Mouse (Mus musculus): ENCODE measurements around the gene Lama5. TPM values are rescaled to one million over a fixed set of nuclear protein-coding genes. Genes with fewer than 3 reads are reported as not detected.
A peak's percentile ranks its signal among the peaks of the same experiment; 100 is the strongest.

Lama5 gene
- total and polyA plus RNA-seq, 2 experiments from 2014 or later, result 3.5 to 16.5 TPM

GRCm38 (mm10) chr2:180205956-180206280, 19.7 kb downstream of the Lama5 start:
- peak; percentile 40 for DNase-seq (ENCODE audit: low spot score)

DNA sequence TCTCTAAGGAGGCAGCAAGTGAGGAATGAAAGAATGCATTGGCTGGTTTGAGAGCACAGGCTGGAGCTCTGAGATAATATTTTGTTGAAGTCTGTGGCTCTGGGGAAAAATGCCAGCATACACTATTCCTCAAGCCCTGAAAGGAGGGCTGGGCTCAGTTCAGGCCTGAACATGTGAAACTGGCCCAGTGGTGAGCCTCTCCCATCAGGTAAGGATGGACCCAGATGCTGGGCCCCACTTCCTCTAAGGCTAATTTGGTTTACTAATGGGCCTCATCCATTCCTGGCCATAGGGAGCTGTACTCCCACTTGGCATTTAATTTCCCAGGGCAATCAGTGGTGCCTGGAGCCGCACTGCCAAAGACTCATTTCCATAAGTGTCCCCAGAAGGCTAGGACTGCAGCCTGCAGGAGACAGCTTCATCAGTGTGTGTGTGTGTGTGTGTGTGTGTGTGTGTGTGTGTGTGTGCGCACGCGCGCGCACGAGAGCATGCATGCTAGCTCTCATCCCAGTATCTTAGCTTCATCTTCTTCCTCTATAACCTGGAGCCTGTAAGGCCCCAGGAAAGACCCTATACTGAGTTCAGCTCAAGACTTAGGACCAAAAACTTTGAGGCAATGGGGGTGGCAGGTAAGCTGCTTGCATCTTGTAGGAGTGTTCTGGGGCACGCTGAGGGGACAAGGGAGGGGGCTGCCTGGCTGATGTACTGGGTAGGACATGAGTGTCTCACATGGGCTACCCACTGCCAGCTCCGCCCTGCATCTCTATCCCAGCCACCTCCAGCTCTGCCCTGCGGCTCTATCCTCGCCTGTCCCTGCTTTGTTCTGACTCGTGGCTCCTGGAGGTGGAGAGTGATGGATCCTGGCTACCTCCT, 20.3 kb downstream of the Lama5 start:
- Histone ChIP-seq H3K36me3 (ENCODE audit: insufficient read depth, low read length) (no peaks in the 10 kb centered on the region), H3K4me3 (ENCODE audit: low read length) (no peak overlapping the region), H3K27ac (peak overlapping the region; percentile 41; the same call in 1 of the 2 replicates), H3K27me3 (ENCODE audit: insufficient read depth, low read length) (no peaks in the 10 kb centered on the region), H3K9ac (replicated peaks; ENCODE audit: low read length) (no peak overlapping the region), H3K4me1 (ENCODE audit: insufficient read depth, low read length) (peaks cover 8% of the 10 kb centered on the region; the same call in 1 of the 2 replicates), H3K4me2 (ENCODE audit: low read depth, low read length) (no peak overlapping the region), H3K9me3 (ENCODE audit: low read length) (no peaks in the 10 kb centered on the region)
- ATAC-seq (peak; percentile 52), DNase-seq (ENCODE audit: low spot score) (peak; percentile 58)
- 59% methylated on average over 12 of the region's 12 CpGs for WGBS
- no peak for TF ChIP-seq CTCF (IDR thresholded peaks at IDR 0.05; ENCODE audit: low read depth)

More at GRCm38 (mm10) chr2:180205956-180206280, 19.7 kb downstream of the Lama5 start:
- H3K36me3 ChIP-seq (ENCODE audit: insufficient read depth, low read length), result no peaks in the 10 kb centered on the region
- WGBS, result 58% methylated on average over 2 of the region's 2 CpGs
- H3K9ac ChIP-seq (replicated peaks; ENCODE audit: low read length), result no peak overlapping the region
- H3K27me3 ChIP-seq (ENCODE audit: insufficient read depth, low read length), result no peaks in the 10 kb centered on the region
- H3K4me2 ChIP-seq (ENCODE audit: low read depth, low read length), result no peak overlapping the region
- no peak for TF ChIP-seq CTCF (IDR thresholded peaks at IDR 0.05; ENCODE audit: low read depth)
- H3K9me3 ChIP-seq (ENCODE audit: low read length), result no peaks in the 10 kb centered on the region
- ATAC-seq, result no peak
- H3K4me1 ChIP-seq (ENCODE audit: insufficient read depth, low read length), result peaks cover 8% of the 10 kb centered on the region; the same call in 1 of the 2 replicates
- no peak overlapping the region for H3K4me3 ChIP-seq (ENCODE audit: low read length)
- peak overlapping the region; percentile 41; the same call in 1 of the 2 replicates for H3K27ac ChIP-seq

DNA sequence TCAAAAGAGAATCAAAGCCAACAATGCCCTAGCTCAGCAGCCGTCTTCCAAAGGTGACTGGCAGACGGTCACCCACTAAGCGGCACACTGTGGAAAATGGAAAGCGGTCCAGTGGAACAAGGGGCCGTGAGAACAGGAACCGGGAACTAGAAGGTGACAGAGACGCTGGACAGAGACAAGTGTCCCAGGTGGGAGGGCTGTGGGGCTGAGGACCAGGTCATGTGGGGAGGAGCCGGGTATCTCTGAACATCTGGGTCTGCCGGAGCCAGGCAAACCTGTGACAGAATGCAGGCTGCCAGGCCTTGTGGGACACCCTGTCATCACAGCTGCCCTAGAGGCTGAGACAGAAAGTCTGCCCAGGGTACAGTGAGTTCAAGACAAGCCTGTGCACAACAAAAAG, 21.2 kb downstream of the Lama5 start:
- H3K4me2 ChIP-seq (ENCODE audit: low read depth, low read length), result no peak overlapping the region
- ATAC-seq (no peak), DNase-seq (ENCODE audit: low spot score) (no peak)
- no peaks in the 10 kb centered on the region for H3K36me3 ChIP-seq (ENCODE audit: insufficient read depth, low read length)
- peaks cover 8% of the 10 kb centered on the region; the same call in 1 of the 2 replicates for H3K4me1 ChIP-seq (ENCODE audit: insufficient read depth, low read length)
- no peak for TF ChIP-seq CTCF (IDR thresholded peaks at IDR 0.05; ENCODE audit: low read depth)
- H3K9me3 ChIP-seq (ENCODE audit: low read length), result no peaks in the 10 kb centered on the region
- no peak overlapping the region for H3K9ac ChIP-seq (replicated peaks; ENCODE audit: low read length)
- H3K4me3 ChIP-seq (ENCODE audit: low read length), result no peak overlapping the region
- H3K27me3 ChIP-seq (ENCODE audit: insufficient read depth, low read length), result no peaks in the 10 kb centered on the region
- 83% methylated on average over 9 of the region's 9 CpGs for WGBS
- H3K27ac ChIP-seq, result no peak overlapping the region

DNA sequence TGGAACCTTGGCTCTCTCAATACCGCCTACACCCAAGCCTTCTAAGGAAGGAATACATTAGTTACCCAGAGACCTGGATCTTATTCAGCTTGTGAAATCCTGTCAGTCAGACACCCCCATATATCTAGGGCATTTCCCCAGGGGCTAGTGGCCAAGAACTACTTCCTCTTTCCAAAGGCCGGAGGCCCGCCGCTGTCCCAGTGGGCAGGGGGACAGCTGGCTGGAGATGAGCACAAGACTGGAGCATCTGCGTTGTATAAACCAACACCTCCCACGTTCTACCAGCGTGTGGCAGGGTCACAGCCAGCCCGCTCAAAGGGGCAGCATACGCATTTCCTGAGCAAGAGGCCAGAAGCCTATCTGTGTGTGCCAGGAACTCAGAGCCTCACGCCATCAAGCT, 22.9 kb downstream of the Lama5 start:
- 44% methylated on average over 10 of the region's 10 CpGs for WGBS
- DNase-seq (ENCODE audit: low spot score), result peak; percentile 59
- 0 out of 2 replicates have a peak, but pooled peaks have one; percentile 9 for TF ChIP-seq CTCF (IDR thresholded peaks at IDR 0.05; ENCODE audit: low read depth)

GRCm38 (mm10) chr2:180202263-180202662, 23.4 kb downstream of the Lama5 start:
- TF ChIP-seq CTCF (IDR thresholded peaks at IDR 0.05; ENCODE audit: low read depth), result no peak
- ATAC-seq, result no peak
- Histone ChIP-seq H3K36me3 (ENCODE audit: insufficient read depth, low read length) (no peaks in the 10 kb centered on the region), H3K27ac (no peak overlapping the region), H3K9me3 (ENCODE audit: low read length) (no peaks in the 10 kb centered on the region), H3K4me3 (ENCODE audit: low read length) (no peak overlapping the region), H3K4me1 (ENCODE audit: insufficient read depth, low read length) (peaks cover 8% of the 10 kb centered on the region; the same call in 1 of the 2 replicates), H3K4me2 (ENCODE audit: low read depth, low read length) (no peak overlapping the region), H3K27me3 (ENCODE audit: insufficient read depth, low read length) (no peaks in the 10 kb centered on the region; the same call in 1 of the 2 replicates), H3K9ac (replicated peaks; ENCODE audit: low read length) (no peak overlapping the region)
- 75% methylated on average over 14 of the region's 14 CpGs for WGBS
- peak; percentile 40 for DNase-seq (ENCODE audit: low spot score)

More for the DNA sequence above, 22.9 kb downstream of the Lama5 start:
- Histone ChIP-seq H3K27me3 (ENCODE audit: insufficient read depth, low read length) (no peaks in the 10 kb centered on the region; the same call in 1 of the 2 replicates), H3K27ac (no peak overlapping the region), H3K4me3 (ENCODE audit: low read length) (no peak overlapping the region), H3K9me3 (ENCODE audit: low read length) (no peaks in the 10 kb centered on the region), H3K4me1 (ENCODE audit: insufficient read depth, low read length) (peaks cover 8% of the 10 kb centered on the region; the same call in 1 of the 2 replicates), H3K36me3 (ENCODE audit: insufficient read depth, low read length) (no peaks in the 10 kb centered on the region), H3K4me2 (ENCODE audit: low read depth, low read length) (no peak overlapping the region), H3K9ac (replicated peaks; ENCODE audit: low read length) (no peak overlapping the region)
- no peak for ATAC-seq

- WGBS, result 77% methylated on average over 9 of the region's 9 CpGs
- TF ChIP-seq CTCF (IDR thresholded peaks at IDR 0.05; ENCODE audit: low read depth), result no peak
- Histone ChIP-seq H3K27me3 (ENCODE audit: insufficient read depth, low read length) (no peaks in the 10 kb centered on the region; the same call in 1 of the 2 replicates), H3K4me1 (ENCODE audit: insufficient read depth, low read length) (peaks cover 8% of the 10 kb centered on the region; the same call in 1 of the 2 replicates), H3K4me2 (ENCODE audit: low read depth, low read length) (no peak overlapping the region), H3K36me3 (ENCODE audit: insufficient read depth, low read length) (no peaks in the 10 kb centered on the region), H3K9ac (replicated peaks; ENCODE audit: low read length) (no peak overlapping the region), H3K4me3 (ENCODE audit: low read length) (no peak overlapping the region), H3K27ac (no peak overlapping the region), H3K9me3 (ENCODE audit: low read length) (no peaks in the 10 kb centered on the region)
- no peak for DNase-seq (ENCODE audit: low spot score)
- no peak for ATAC-seq
Observed at GRCm38 (mm10) chr2:180201303-180201702, 24.4 kb downstream of the Lama5 start.
